Mouse (Mus musculus): ENCODE measurements around the gene Swap70.

- TF ChIP-seq EP300 (IDR thresholded peaks at IDR 0.05; ENCODE audit: low read depth): no peak
- no peak for TF ChIP-seq CTCF (IDR thresholded peaks at IDR 0.05; ENCODE audit: low read depth)
Measured at GRCm38 (mm10) chr7:110285849-110286151, 64.3 kb downstream of the Swap70 start.

Data from liver, embryonic 14.5 days (tissue).